Mouse (Mus musculus) liver, embryonic 14.5 days (tissue): ENCODE results near the gene E130208F15Rik.

Source experiments
- CTCF ChIP-seq: IDR thresholded peaks from 2 replicates; pipeline ENCODE4 v1.5.1; 2016; ENCODE audit warnings: antibody characterized with exemption, low read depth, control low read depth
- EP300 ChIP-seq: IDR thresholded peaks from 2 replicates; pipeline ENCODE4 v1.6.1; 2016; ENCODE audit warnings: antibody characterized with exemption, low read depth

- no peak for TF ChIP-seq EP300
- no peak for TF ChIP-seq CTCF
Measured at GRCm38 (mm10) chr7:30309395-30310129, 12.0 kb upstream of the E130208F15Rik start.
